Mouse (Mus musculus) hindbrain, embryonic 15.5 days (tissue): ENCODE data around the gene Mmp11. TPM values are rescaled to one million over a fixed set of nuclear protein-coding genes. Genes with fewer than 3 reads are reported as not detected.
"Not testable (repeated sequence)": the region's sequence is repeated elsewhere in the genome, so short reads cannot be mapped to it uniquely, and the experiment has no call there.

Experiments used
- ATAC-seq: fragments of 200-750 bp; cut with Nextera tagmentation; 2 replicates; pipeline ENCODE4 v1.8.0; 2017; ENCODE audit warnings: low read depth, moderate number of reproducible peaks, moderate TSS enrichment; ENCODE audit not compliant: low FRiP score
- H3K27ac ChIP-seq: fragments of 300-500 bp; sonication (generic); replicated peaks from 2 replicates; pipeline ENCODE4 v1.5.1; 2015; ENCODE audit warnings: mild to moderate bottlenecking, inconsistent platforms
- H3K27me3 ChIP-seq: fragments of 300-500 bp; sonication (generic); 2 replicates; pipeline ENCODE4 v1.6.1; 2015; ENCODE audit warnings: control low read depth, inconsistent platforms
- H3K36me3 ChIP-seq: fragments of 300-500 bp; sonication (generic); 2 replicates; pipeline ENCODE4 v1.6.1; 2015; ENCODE audit warnings: control low read depth, inconsistent platforms
- H3K4me1 ChIP-seq: fragments of 300-500 bp; sonication (generic); replicated peaks from 2 replicates; pipeline ENCODE4 v1.6.1; 2015; ENCODE audit warnings: control low read depth, inconsistent platforms
- H3K4me2 ChIP-seq: fragments of 300-500 bp; sonication (generic); 2 replicates; pipeline ENCODE4 v1.6.1; 2015; ENCODE audit warnings: moderate library complexity, mild to moderate bottlenecking, inconsistent platforms
- H3K4me3 ChIP-seq: fragments of 300-500 bp; sonication (generic); 2 replicates; pipeline ENCODE4 v1.5.1; 2015; ENCODE audit warnings: mild to moderate bottlenecking, inconsistent platforms
- H3K9ac ChIP-seq: fragments of 300-500 bp; sonication (generic); 2 replicates; pipeline ENCODE4 v1.6.1; 2015; ENCODE audit warnings: inconsistent platforms
- H3K9me3 ChIP-seq: fragments of 300-500 bp; sonication (generic); 2 replicates; pipeline ENCODE4 v1.6.1; 2016; ENCODE audit warnings: control low read depth, inconsistent platforms
- WGBS: fragments of 180-500 bp; shearing (Covaris S2); methylation state at CpG from one replicate; pipeline ENCODE4 v1.1.7; 2015; 5-methylcytosine and 5-hydroxymethylcytosine counted together
- polyA plus RNA-seq: library from polyadenylated mRNA; unstranded; fragments of >200 nt; fragmentation: Nextera tagmentation; extraction: Ambion mirVana; gene quantifications from 2 replicates; pipeline ENCODE4 v1.2.1, GENCODE M21; 2015

Mmp11 gene
- polyA plus RNA-seq, 1 experiment from 2014 or later, result 18.2 TPM

- not testable (repeated sequence) for H3K36me3 ChIP-seq
- WGBS, result 89% methylated on average over 5 of the region's 5 CpGs
These were observed 48.8 kb downstream of the Mmp11 start for GRCm38 (mm10) chr10:75887504-75887903.

DNA sequence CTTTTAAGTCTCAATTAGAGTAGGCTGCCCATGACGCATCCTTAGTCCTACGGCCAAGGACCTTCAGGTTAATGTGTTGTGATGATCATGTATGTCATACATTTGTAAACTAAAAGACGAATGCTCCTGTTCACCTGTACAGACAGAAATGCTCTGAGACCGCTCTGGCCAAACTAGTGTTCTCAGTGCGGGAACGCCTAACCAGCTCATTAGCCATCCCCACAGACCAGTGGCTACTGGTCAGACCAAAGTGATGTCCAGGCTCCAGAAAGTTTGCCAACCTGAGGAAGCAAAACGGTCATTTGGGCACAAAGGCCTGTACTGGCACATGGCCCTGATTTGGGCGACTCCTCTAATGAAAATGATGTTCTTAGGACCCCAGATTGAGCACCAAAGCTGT is 51.6 kb downstream of the Mmp11 start:
- Histone ChIP-seq H3K9me3 (no peaks in the 10 kb centered on the region), H3K9ac (no peak overlapping the region), H3K4me1 (peaks cover 17% of the 10 kb centered on the region), H3K4me2 (no peak overlapping the region), H3K27ac (no peak overlapping the region), H3K27me3 (no peaks in the 10 kb centered on the region), H3K36me3 (no peaks in the 10 kb centered on the region), H3K4me3 (no peak overlapping the region)
- no peak for ATAC-seq
- 97% methylated on average over 8 of the region's 8 CpGs for WGBS

More at GRCm38 (mm10) chr10:75887504-75887903, 48.8 kb downstream of the Mmp11 start:
- not testable (repeated sequence) for H3K9me3 ChIP-seq, H3K4me1 ChIP-seq, H3K27ac ChIP-seq, H3K9ac ChIP-seq, H3K4me2 ChIP-seq, H3K4me3 ChIP-seq, ATAC-seq, H3K27me3 ChIP-seq

- 0 out of 2 replicates have a peak overlapping the region, but pooled peaks have one; percentile 25 for H3K27ac ChIP-seq
- ATAC-seq, result peak; percentile 73; the same call in 1 of the 2 replicates
- H3K4me3 ChIP-seq, result 0 out of 2 replicates have a peak overlapping the region, but pooled peaks have one; percentile 7
- H3K4me2 ChIP-seq, result peak overlapping the region; percentile 37
- no peaks in the 10 kb centered on the region for H3K27me3 ChIP-seq
- H3K4me1 ChIP-seq, result peaks cover 17% of the 10 kb centered on the region
- 2% methylated on average over 10 of the region's 10 CpGs for WGBS
- no peaks in the 10 kb centered on the region for H3K36me3 ChIP-seq
- H3K9ac ChIP-seq, result 0 out of 2 replicates have a peak overlapping the region, but pooled peaks have one; percentile 16
- H3K9me3 ChIP-seq, result no peaks in the 10 kb centered on the region
These were observed 53.1 kb downstream of the Mmp11 start for GRCm38 (mm10) chr10:75883232-75883552.

DNA sequence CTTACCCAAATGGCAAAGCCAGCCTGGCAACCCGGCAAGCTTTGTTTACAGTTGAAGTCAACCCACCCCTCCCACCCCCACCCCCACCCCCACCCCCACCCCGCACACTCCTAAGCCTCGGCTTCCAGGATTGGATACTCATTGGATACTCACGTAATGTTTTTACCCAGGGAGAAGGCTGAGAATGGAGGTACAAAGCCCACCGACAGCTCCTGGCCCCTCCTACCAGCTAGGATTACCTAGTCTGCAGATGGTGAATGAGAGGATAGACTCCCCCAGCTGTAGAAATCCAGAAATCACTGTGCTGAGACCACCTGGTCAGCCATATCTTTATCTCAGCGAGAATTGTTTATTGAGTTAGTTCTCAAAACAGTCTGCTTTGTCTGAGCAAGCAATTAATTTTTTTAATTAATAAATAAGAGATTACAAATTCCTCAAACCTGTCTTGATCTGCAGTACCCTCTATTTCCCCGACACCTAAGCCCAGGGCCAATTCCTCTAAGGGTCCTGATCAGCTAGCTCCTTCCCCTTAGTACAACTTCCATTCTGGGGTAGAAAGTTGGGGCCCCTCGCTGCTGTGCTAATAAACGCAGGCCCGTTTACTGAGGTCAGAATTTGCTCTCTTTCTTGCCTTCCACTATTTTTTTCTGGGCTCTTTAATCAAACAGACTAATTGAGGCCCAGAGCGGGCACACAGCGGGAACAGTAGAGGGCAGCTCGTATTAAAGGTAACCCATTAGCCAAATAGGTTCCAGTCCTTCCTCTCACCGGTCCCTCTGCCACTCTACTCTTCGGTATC is 53.7 kb downstream of the Mmp11 start:
- no peaks in the 10 kb centered on the region for H3K27me3 ChIP-seq
- 0 out of 2 replicates have a peak overlapping the region, but pooled peaks have one; percentile 7 for H3K4me3 ChIP-seq
- 0 out of 2 replicates have a peak overlapping the region, but pooled peaks have one; percentile 16 for H3K9ac ChIP-seq
- peaks cover 17% of the 10 kb centered on the region for H3K4me1 ChIP-seq
- H3K9me3 ChIP-seq, result no peaks in the 10 kb centered on the region
- H3K4me2 ChIP-seq, result peak overlapping the region; percentile 37
- 0 out of 2 replicates have a peak, but pooled peaks have one; percentile 44 for ATAC-seq
- WGBS, result 8% methylated on average over 15 of the region's 15 CpGs
- 0 out of 2 replicates have a peak overlapping the region, but pooled peaks have one; percentile 25 for H3K27ac ChIP-seq
- no peaks in the 10 kb centered on the region for H3K36me3 ChIP-seq

DNA sequence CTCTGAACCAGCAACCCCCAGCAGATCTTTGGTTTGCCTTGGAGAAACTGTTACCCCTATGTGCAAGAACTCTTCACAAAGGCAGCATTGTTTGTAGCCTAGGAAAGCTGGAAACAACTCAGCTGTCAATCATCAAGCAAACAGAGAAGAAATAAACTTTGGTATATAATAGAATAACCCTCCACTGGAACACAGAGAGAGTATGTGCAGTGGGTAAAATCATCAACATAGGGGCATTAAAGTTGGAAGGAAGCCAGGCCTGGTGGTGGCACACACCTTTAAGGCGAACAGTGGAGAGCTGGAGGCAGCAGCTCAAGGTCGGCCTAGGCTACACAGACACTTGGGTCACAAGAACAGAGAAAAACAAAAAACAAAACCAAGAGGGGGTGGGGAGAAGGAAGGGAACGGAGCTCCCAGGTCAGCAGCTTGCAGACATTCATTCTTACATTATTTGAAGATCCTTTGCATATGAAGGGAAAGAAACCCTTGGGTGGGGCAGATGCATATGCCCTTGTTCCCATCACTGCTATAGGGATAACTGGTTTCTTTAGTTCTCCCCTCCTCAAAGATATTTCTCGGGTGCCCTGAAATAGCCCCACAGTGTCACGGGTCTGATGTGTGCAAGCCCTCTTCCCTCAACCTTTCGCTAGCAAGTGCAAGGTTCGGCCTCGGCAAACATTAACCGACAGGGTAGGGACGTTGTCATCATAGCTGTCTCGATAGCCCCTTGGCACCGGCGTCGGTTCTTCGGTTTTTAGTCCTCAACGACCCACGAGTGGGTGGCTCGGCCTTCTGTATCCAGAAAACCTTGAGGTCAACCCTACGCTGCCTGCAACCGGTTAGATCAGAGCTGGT is 54.5 kb downstream of the Mmp11 start:
- WGBS, result 13% methylated on average over 20 of the region's 20 CpGs
- no peak overlapping the region for H3K9ac ChIP-seq
- no peak overlapping the region for H3K4me2 ChIP-seq
- H3K4me1 ChIP-seq, result peaks cover 17% of the 10 kb centered on the region
- H3K4me3 ChIP-seq, result no peak overlapping the region
- no peaks in the 10 kb centered on the region for H3K27me3 ChIP-seq
- H3K36me3 ChIP-seq, result no peaks in the 10 kb centered on the region
- no peak for ATAC-seq
- H3K27ac ChIP-seq, result 0 out of 2 replicates have a peak overlapping the region, but pooled peaks have one; percentile 47
- H3K9me3 ChIP-seq, result no peaks in the 10 kb centered on the region

DNA sequence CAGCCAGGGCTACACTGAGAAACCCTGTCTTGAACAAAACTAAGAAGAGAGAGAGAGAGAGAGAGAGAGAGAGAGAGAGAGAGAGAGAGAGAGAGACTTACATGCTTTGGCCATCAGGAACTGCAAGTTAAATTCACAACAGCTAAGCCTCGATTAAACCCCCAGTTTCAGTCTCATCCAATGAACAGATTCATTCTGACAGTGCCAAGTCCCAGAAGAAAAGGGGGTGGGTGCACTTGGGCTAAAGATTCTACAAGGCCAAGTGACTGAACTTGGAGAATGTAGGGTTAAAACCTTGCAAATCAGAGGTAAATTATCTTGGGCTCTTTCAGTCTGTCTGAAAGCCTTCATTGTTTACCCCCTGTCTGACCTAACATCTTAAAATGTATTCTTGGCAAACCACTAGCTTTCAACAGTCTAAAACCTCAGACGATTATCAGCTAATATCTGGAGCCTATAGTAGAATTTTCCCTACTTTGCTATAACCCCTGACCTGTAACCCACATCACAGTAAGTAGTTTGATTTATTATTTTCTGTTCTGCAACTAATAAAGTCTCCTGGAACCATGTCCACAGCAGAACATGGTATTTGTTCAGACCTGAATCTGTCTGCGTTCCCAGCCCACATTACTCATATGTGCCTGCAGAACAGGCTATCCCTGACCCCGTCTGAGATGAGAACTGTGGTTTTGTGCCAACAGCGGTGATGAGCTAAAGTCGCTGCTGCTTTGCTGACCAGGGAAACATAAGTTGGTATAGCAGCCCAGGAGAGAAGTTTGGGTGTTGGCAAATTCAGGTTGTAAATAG is 55.3 kb downstream of the Mmp11 start:
- H3K36me3 ChIP-seq, result no peaks in the 10 kb centered on the region
- no peak for ATAC-seq
- H3K9ac ChIP-seq, result no peak overlapping the region
- no peaks in the 10 kb centered on the region for H3K27me3 ChIP-seq
- no peaks in the 10 kb centered on the region for H3K9me3 ChIP-seq
- H3K4me1 ChIP-seq, result peaks cover 17% of the 10 kb centered on the region
- no peak overlapping the region for H3K4me2 ChIP-seq
- peak overlapping the region; percentile 47; the same call in 1 of the 2 replicates for H3K27ac ChIP-seq
- WGBS, result 50% methylated on average over 6 of the region's 6 CpGs
- H3K4me3 ChIP-seq, result no peak overlapping the region

DNA sequence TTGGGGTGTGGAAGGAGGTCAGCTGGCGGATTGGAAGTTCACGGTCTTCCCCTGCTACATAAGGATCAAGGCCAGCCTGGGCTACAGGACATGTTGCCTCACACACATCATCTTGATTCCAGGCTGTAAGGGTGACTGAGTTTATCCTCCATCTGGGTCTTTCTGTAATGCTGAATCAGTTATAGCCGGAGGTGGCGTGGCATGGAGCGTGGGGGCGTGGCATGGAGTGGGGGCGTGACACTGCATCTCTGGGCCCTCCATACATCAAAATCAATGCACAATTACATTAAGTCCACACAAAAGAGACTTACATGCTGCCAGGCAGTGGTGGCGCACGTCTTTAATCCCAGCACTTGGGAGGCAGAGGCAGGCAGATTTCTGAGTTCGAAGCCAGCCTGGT is 55.9 kb downstream of the Mmp11 start:
- Histone ChIP-seq H3K9me3 (no peaks in the 10 kb centered on the region), H3K4me1 (peaks cover 17% of the 10 kb centered on the region), H3K27me3 (no peaks in the 10 kb centered on the region), H3K36me3 (no peaks in the 10 kb centered on the region), H3K4me2 (no peak overlapping the region), H3K4me3 (no peak overlapping the region), H3K27ac (no peak overlapping the region), H3K9ac (no peak overlapping the region)
- no peak for ATAC-seq
- 91% methylated on average over 10 of the region's 10 CpGs for WGBS

DNA sequence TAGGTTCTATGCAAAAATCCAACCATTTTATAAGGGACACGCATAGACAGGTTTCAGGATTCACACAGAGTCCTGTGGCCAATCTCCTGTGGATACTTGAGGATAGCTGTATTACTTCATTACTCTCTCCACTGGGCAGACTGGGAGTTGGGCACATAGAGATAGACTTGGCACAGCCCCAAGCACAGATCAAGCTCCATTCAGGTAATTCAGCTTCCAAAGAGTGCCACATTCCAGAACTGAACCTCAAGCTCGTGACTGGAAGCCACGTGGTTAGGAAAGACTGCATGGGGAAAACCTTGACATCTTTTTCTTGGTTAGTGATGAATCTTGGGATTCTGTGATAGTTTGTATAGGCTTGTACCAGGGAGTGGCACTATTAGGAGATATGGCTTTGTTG is 57.5 kb downstream of the Mmp11 start:
- Histone ChIP-seq H3K27ac (no peak overlapping the region), H3K36me3 (no peaks in the 10 kb centered on the region), H3K4me1 (peaks cover 20% of the 10 kb centered on the region), H3K9me3 (no peaks in the 10 kb centered on the region), H3K9ac (no peak overlapping the region), H3K4me2 (no peak overlapping the region), H3K4me3 (no peak overlapping the region), H3K27me3 (no peaks in the 10 kb centered on the region)
- no peak for ATAC-seq
- 84% methylated on average over 3 of the region's 3 CpGs for WGBS

DNA sequence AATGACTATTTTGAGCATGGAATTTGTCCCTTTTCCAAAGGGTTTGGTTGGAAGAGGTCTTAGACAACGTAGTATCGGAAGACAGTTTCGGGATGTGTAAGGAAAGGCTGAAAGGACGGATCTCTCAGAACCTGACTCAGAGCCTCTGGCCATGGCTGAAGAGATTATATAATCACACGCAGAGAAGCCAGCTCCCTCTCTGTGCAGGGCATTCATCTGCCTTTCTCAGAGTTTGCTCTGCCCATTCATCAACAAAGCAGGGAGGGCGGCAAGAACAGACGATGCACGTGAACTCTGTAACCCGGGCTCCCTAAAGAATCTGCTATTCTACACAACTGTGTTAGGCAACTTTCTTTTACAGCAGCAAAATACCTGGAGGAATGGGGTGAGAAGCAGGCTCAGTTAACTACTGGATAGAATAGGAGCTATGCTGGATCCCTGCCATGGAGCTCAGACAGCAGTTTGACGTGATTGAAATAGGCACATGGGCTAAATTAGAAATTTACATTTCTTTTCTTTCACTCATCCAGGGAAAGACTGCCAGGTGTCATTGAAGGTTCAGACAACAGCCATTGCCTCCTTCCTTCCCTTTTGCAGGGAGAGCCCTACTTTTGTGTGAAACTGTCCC is 62.6 kb downstream of the Mmp11 start:
- Histone ChIP-seq H3K9me3 (no peaks in the 10 kb centered on the region), H3K9ac (peak overlapping the region; percentile 15), H3K4me3 (peak overlapping the region; percentile 35), H3K4me1 (peaks cover 16% of the 10 kb centered on the region), H3K27ac (peak overlapping the region; percentile 69), H3K4me2 (peak overlapping the region; percentile 54), H3K36me3 (no peaks in the 10 kb centered on the region), H3K27me3 (no peaks in the 10 kb centered on the region)
- ATAC-seq, result peak; percentile 39; the same call in 1 of the 2 replicates
- 8% methylated on average over 10 of the region's 10 CpGs for WGBS
